Mouse (Mus musculus): Measurements from ENCODE around the gene Gm43064. TPM values are rescaled to one million over a fixed set of nuclear protein-coding genes. Genes with fewer than 3 reads are reported as not detected.
"Not testable (repeated sequence)": the region's sequence is repeated elsewhere in the genome, so short reads cannot be mapped to it uniquely, and the experiment has no call there.

The Gm43064 gene
- total RNA-seq (2021), result under 1 TPM; 0.13 to 0.30 TPM
- long read RNA-seq, experiment 1, result 0 reads
- long read RNA-seq, experiment 2, result 0 reads

GRCm38 (mm10) chr3:103808891-103809798 is at the start of gene Gm43064, which contains the start of the genes Dclre1b and Ap4b1:
Gm43064 (plus strand) TSS chr3:103809573.
Dclre1b (minus strand) TSS chr3:103809444.
Ap4b1 (plus strand) TSS chr3:103809520.
- DNase-seq, result peak; percentile 95 to 96

- no peak for DNase-seq
These were observed 42.6 kb upstream of the Gm43064 start for GRCm38 (mm10) chr3:103766789-103767188.

GRCm38 (mm10) chr3:103771531-103772130 is 37.7 kb upstream of the Gm43064 start:
- peak; percentile 82 to 85 for DNase-seq

- peak; percentile 22 to 33 for DNase-seq
These were observed 36.5 kb upstream of the Gm43064 start for GRCm38 (mm10) chr3:103772846-103773245.

- no peak for DNase-seq
These were observed 35.9 kb upstream of the Gm43064 start for GRCm38 (mm10) chr3:103773508-103773907.

- DNase-seq, result no peak
These were observed 35.4 kb upstream of the Gm43064 start for GRCm38 (mm10) chr3:103774009-103774408.

GRCm38 (mm10) chr3:103777940-103778339 is 31.4 kb upstream of the Gm43064 start:
- DNase-seq, result no peak

GRCm38 (mm10) chr3:103778660-103779059 is 30.7 kb upstream of the Gm43064 start:
- no peak for DNase-seq

GRCm38 (mm10) chr3:103779183-103779582 is 30.2 kb upstream of the Gm43064 start:
- no peak for DNase-seq

GRCm38 (mm10) chr3:103780271-103780670 is 29.1 kb upstream of the Gm43064 start:
- DNase-seq, result no peak

GRCm38 (mm10) chr3:103780777-103781176 is 28.6 kb upstream of the Gm43064 start:
- no peak for DNase-seq

GRCm38 (mm10) chr3:103782844-103783609 is 26.3 kb upstream of the Gm43064 start:
- DNase-seq, result no peak

- peak in 1 of 2 experiments; percentile 28 for DNase-seq
These were observed 22.1 kb upstream of the Gm43064 start for GRCm38 (mm10) chr3:103787225-103787624.

GRCm38 (mm10) chr3:103789096-103789495 is 20.3 kb upstream of the Gm43064 start:
- DNase-seq, result no peak

- peak; percentile 48 to 64 for DNase-seq
These were observed 19.5 kb upstream of the Gm43064 start for GRCm38 (mm10) chr3:103789891-103790345.

- DNase-seq, result peak in 1 of 2 experiments; percentile 41
These were observed 18.8 kb upstream of the Gm43064 start for GRCm38 (mm10) chr3:103790346-103791145.

GRCm38 (mm10) chr3:103791230-103792110 is 17.9 kb upstream of the Gm43064 start, which contains the start of gene Hipk1:
Hipk1 (minus strand) TSS chr3:103791563.
- peak; percentile 97 for DNase-seq

- not testable (repeated sequence) for DNase-seq
These were observed 17.3 kb upstream of the Gm43064 start for GRCm38 (mm10) chr3:103792111-103792406.

GRCm38 (mm10) chr3:103792566-103792965 is 16.8 kb upstream of the Gm43064 start:
- DNase-seq, result no peak

- DNase-seq, result no peak
These were observed 13.0 kb upstream of the Gm43064 start for GRCm38 (mm10) chr3:103796389-103796788.
